Mouse (Mus musculus): ENCODE results near the gene Doc2a. TPM values are rescaled to one million over a fixed set of nuclear protein-coding genes. Genes with fewer than 3 reads are reported as not detected.

Gene Doc2a
- total and polyA plus RNA-seq, 3 experiments = 2.3 TPM; not detected in 2

- TF ChIP-seq MYC (IDR thresholded peaks at IDR 0.05; ENCODE audit: low read depth, low read length) = peak; percentile 59; the same call in 1 of the 2 replicates
- peak; percentile 43 to 60 for TF ChIP-seq EP300 (IDR thresholded peaks at IDR 0.05; ENCODE audit: low read depth in 1 of 2, low read length in 2 of 2)
Observed at GRCm38 (mm10) chr7:126803181-126803580, 44.0 kb upstream of the Doc2a start (continued).

- peak overlapping the region; percentile 41 for H3K9ac ChIP-seq (ENCODE audit: control insufficient read depth, low read depth, low read length, poor library complexity, severe bottlenecking)
- H3K36me3 ChIP-seq (ENCODE audit: control insufficient read depth in 1 of 2, insufficient read depth in 2 of 2, low read length in 2 of 2) = peaks cover 0 to 39% of the 10 kb centered on the region in 2 experiments; a peak in 2 of 4 replicates
- H3K4me1 ChIP-seq (ENCODE audit: control insufficient read depth in 1 of 2, insufficient read depth in 2 of 2, low read length in 2 of 2) = peaks cover 20 to 47% of the 10 kb centered on the region in 2 experiments
- H3K27ac ChIP-seq (ENCODE audit: control insufficient read depth, low read depth, low read length) = peak overlapping the region; percentile 66
- H3K79me2 ChIP-seq (ENCODE audit: control insufficient read depth, insufficient read depth, low read length, poor library complexity) = peaks cover 7% of the 10 kb centered on the region
- no peaks in the 10 kb centered on the region for H3K27me3 ChIP-seq (ENCODE audit: control insufficient read depth in 1 of 2, insufficient read depth in 2 of 2, low read length in 2 of 2)
- H3K9me3 ChIP-seq (replicated peaks; ENCODE audit: insufficient read depth, low read length) = no peaks in the 10 kb centered on the region
- no peak overlapping the region for H3K4me3 ChIP-seq (ENCODE audit: control insufficient read depth in 1 of 2, insufficient read depth in 1 of 2, low read depth in 2 of 2, low read length in 2 of 2)
- DNase-seq (ENCODE audit: low read depth, low spot score) = peak; percentile 57
- TF ChIP-seq BHLHE40 (IDR thresholded peaks at IDR 0.05; ENCODE audit: borderline replicate concordance, low read depth, low read length) (no peak), ZKSCAN1 (IDR thresholded peaks at IDR 0.05; ENCODE audit: low read depth, low read length) (no peak), EP300 (IDR thresholded peaks at IDR 0.05; ENCODE audit: low read depth in 1 of 2, low read length in 2 of 2) (0 out of 4 replicates have a peak, but pooled peaks of 1 of the 2 experiments have one; percentile 6), TAL1 (IDR thresholded peaks at IDR 0.05; ENCODE audit: low read length) (peak; percentile 35; the same call in 1 of the 2 replicates)
Observed at GRCm38 (mm10) chr7:126803751-126804150, 43.5 kb upstream of the Doc2a start.

- Histone ChIP-seq H3K4me1 (ENCODE audit: control insufficient read depth in 1 of 2, insufficient read depth in 2 of 2, low read length in 2 of 2) (peaks cover 18 to 39% of the 10 kb centered on the region in 2 experiments), H3K36me3 (ENCODE audit: control insufficient read depth in 1 of 2, insufficient read depth in 2 of 2, low read length in 2 of 2) (peaks cover 0 to 32% of the 10 kb centered on the region in 2 experiments; a peak in 2 of 4 replicates), H3K9me3 (replicated peaks; ENCODE audit: insufficient read depth, low read length) (no peaks in the 10 kb centered on the region), H3K27ac (ENCODE audit: control insufficient read depth, low read depth, low read length) (no peak overlapping the region), H3K79me2 (ENCODE audit: control insufficient read depth, insufficient read depth, low read length, poor library complexity) (no peaks in the 10 kb centered on the region; the same call in 1 of the 2 replicates), H3K27me3 (ENCODE audit: control insufficient read depth in 1 of 2, insufficient read depth in 2 of 2, low read length in 2 of 2) (no peaks in the 10 kb centered on the region), H3K4me3 (ENCODE audit: control insufficient read depth in 1 of 2, insufficient read depth in 1 of 2, low read depth in 2 of 2, low read length in 2 of 2) (no peak overlapping the region), H3K9ac (ENCODE audit: control insufficient read depth, low read depth, low read length, poor library complexity, severe bottlenecking) (no peak overlapping the region)
- DNase-seq (ENCODE audit: low read depth, low spot score) = no peak
- TF ChIP-seq MYB (IDR thresholded peaks at IDR 0.05; ENCODE audit: low read depth, low read length) (no peak), SMC3 (IDR thresholded peaks at IDR 0.05; ENCODE audit: low read depth, low read length) (no peak), POLR2A (IDR thresholded peaks at IDR 0.05; ENCODE audit: control insufficient read depth in 1 of 2, insufficient read depth in 1 of 2, low read depth in 1 of 2, low read length in 2 of 2, poor library complexity in 1 of 2) (no peak), JUND (IDR thresholded peaks at IDR 0.05; ENCODE audit: low read depth, low read length) (no peak), USF2 (IDR thresholded peaks at IDR 0.05; ENCODE audit: borderline replicate concordance in 1 of 2, insufficient read depth in 1 of 2, low read depth in 1 of 2, low read length in 2 of 2) (no peak), KAT2A (conservative IDR thresholded peaks at IDR 0.05; ENCODE audit: low read depth, low read length) (no peak), POLR2AphosphoS2 (IDR thresholded peaks at IDR 0.05; ENCODE audit: low read length) (no peak), ELF1 (IDR thresholded peaks at IDR 0.05; ENCODE audit: low read depth, low read length) (no peak), ZKSCAN1 (IDR thresholded peaks at IDR 0.05; ENCODE audit: low read depth, low read length) (no peak), E2F4 (IDR thresholded peaks at IDR 0.05; ENCODE audit: borderline replicate concordance, low read depth, low read length) (no peak), UBTF (IDR thresholded peaks at IDR 0.05; ENCODE audit: borderline replicate concordance, insufficient read depth, low read depth, low read length) (no peak), ZMIZ1 (IDR thresholded peaks at IDR 0.05; ENCODE audit: low read depth, low read length) (no peak), MXI1 (IDR thresholded peaks at IDR 0.05; ENCODE audit: low read depth, low read length) (no peak), RAD21 (IDR thresholded peaks at IDR 0.05; ENCODE audit: low read depth, low read length) (no peak), NRF1 (IDR thresholded peaks at IDR 0.05; ENCODE audit: insufficient read depth, low read depth, low read length, poor library complexity, severe bottlenecking) (no peak), MAZ (IDR thresholded peaks at IDR 0.05; ENCODE audit: low read depth, low read length) (no peak), SIN3A (IDR thresholded peaks at IDR 0.05; ENCODE audit: low read length) (no peak), POLR2AphosphoS5 (IDR thresholded peaks at IDR 0.05; ENCODE audit: borderline replicate concordance, low read depth, low read length) (no peak)
Observed at GRCm38 (mm10) chr7:126806956-126807355, 40.3 kb upstream of the Doc2a start.

Data from MEL (cell line).